Mouse (Mus musculus): ENCODE results near the gene Mpv17. TPM values are rescaled to one million over a fixed set of nuclear protein-coding genes. Genes with fewer than 3 reads are reported as not detected.
A peak's percentile ranks its signal among the peaks of the same experiment; 100 is the strongest.

Gene Mpv17
- polyA plus RNA-seq, 1 experiment from 2014 or later: 70.1 TPM

GRCm38 (mm10) chr5:31121111-31121510 lies 32.9 kb downstream of the Mpv17 start:
- Histone ChIP-seq H3K4me3 (no peak overlapping the region), H3K36me3 (replicated peaks) (no peaks in the 10 kb centered on the region), H3K27me3 (replicated peaks; ENCODE audit: low read depth, poor library complexity, severe bottlenecking) (peaks cover 10% of the 10 kb centered on the region), H3K9me3 (no peaks in the 10 kb centered on the region), H3K27ac (replicated peaks) (no peak overlapping the region), H3K4me1 (peaks cover 10% of the 10 kb centered on the region)
- no peak for DNase-seq (ENCODE audit: low spot score)
- 85% methylated on average over 8 of the region's 8 CpGs for WGBS

GRCm38 (mm10) chr5:31116912-31117311 lies 37.1 kb downstream of the Mpv17 start:
- no peaks in the 10 kb centered on the region for H3K36me3 ChIP-seq (replicated peaks)
- H3K27ac ChIP-seq (replicated peaks): no peak overlapping the region
- H3K9me3 ChIP-seq: no peaks in the 10 kb centered on the region
- 28% methylated on average over 10 of the region's 10 CpGs for WGBS
- no peak for DNase-seq (ENCODE audit: low spot score)
- no peak overlapping the region for H3K4me3 ChIP-seq
- H3K27me3 ChIP-seq (replicated peaks; ENCODE audit: low read depth, poor library complexity, severe bottlenecking): peaks cover 10% of the 10 kb centered on the region
- H3K4me1 ChIP-seq: peaks cover 6% of the 10 kb centered on the region; the same call in 1 of the 2 replicates

GRCm38 (mm10) chr5:31116354-31116753 lies 37.7 kb downstream of the Mpv17 start, which contains the start of gene Trim54:
Trim54 (plus strand) TSS chr5:31116712.
- H3K27ac ChIP-seq (replicated peaks): no peak within 1 kb of the TSS
- H3K27me3 ChIP-seq (replicated peaks; ENCODE audit: low read depth, poor library complexity, severe bottlenecking): peaks cover 10% of the 10 kb centered on the region
- no peaks in the 10 kb centered on the region for H3K9me3 ChIP-seq
- H3K36me3 ChIP-seq (replicated peaks): no peaks in the 10 kb centered on the region
- peaks cover 6% of the 10 kb centered on the region; the same call in 1 of the 2 replicates for H3K4me1 ChIP-seq
- 37% methylated on average over 3 of the region's 3 CpGs for WGBS
- no peak within 1 kb of the TSS for H3K4me3 ChIP-seq
- no peak for DNase-seq (ENCODE audit: low spot score)

GRCm38 (mm10) chr5:31110781-31111180 lies 43.3 kb downstream of the Mpv17 start:
- WGBS: 35% methylated on average over 7 of the region's 7 CpGs
- Histone ChIP-seq H3K27me3 (replicated peaks; ENCODE audit: low read depth, poor library complexity, severe bottlenecking) (no peaks in the 10 kb centered on the region), H3K27ac (replicated peaks) (no peak overlapping the region), H3K9me3 (no peaks in the 10 kb centered on the region), H3K36me3 (replicated peaks) (no peaks in the 10 kb centered on the region), H3K4me1 (no peaks in the 10 kb centered on the region), H3K4me3 (no peak overlapping the region)
- no peak for DNase-seq (ENCODE audit: low spot score)

GRCm38 (mm10) chr5:31108000-31108490 lies 46.0 kb downstream of the Mpv17 start, which contains the start of gene Slc30a3:
Slc30a3 (minus strand) TSS chr5:31108237.
- Histone ChIP-seq H3K36me3 (replicated peaks) (no peaks in the 10 kb centered on the region), H3K4me3 (no peak within 1 kb of the TSS), H3K27ac (replicated peaks) (no peak within 1 kb of the TSS), H3K27me3 (replicated peaks; ENCODE audit: low read depth, poor library complexity, severe bottlenecking) (no peaks in the 10 kb centered on the region), H3K9me3 (no peaks in the 10 kb centered on the region), H3K4me1 (no peaks in the 10 kb centered on the region)
- DNase-seq (ENCODE audit: low spot score): no peak
- WGBS: 95% methylated on average over 18 of the region's 18 CpGs

GRCm38 (mm10) chr5:31105814-31106335 lies 48.2 kb downstream of the Mpv17 start, which contains the start of gene Dnajc5g:
Dnajc5g (plus strand) TSS chr5:31106285.
- no peak within 1 kb of the TSS for H3K4me3 ChIP-seq
- H3K27ac ChIP-seq (replicated peaks): no peak within 1 kb of the TSS
- H3K36me3 ChIP-seq (replicated peaks): no peaks in the 10 kb centered on the region
- H3K4me1 ChIP-seq: no peaks in the 10 kb centered on the region
- no peaks in the 10 kb centered on the region for H3K9me3 ChIP-seq
- no peak for DNase-seq (ENCODE audit: low spot score)
- 84% methylated on average over 9 of the region's 9 CpGs for WGBS
- no peaks in the 10 kb centered on the region for H3K27me3 ChIP-seq (replicated peaks; ENCODE audit: low read depth, poor library complexity, severe bottlenecking)

- no peak overlapping the region for H3K27ac ChIP-seq (replicated peaks)
- no peak for DNase-seq (ENCODE audit: low spot score)
- no peaks in the 10 kb centered on the region for H3K9me3 ChIP-seq
- H3K27me3 ChIP-seq (replicated peaks; ENCODE audit: low read depth, poor library complexity, severe bottlenecking): peaks cover 92% of the 10 kb centered on the region
- peak overlapping the region; percentile 50; the same call in 1 of the 2 replicates for H3K4me3 ChIP-seq
- H3K36me3 ChIP-seq (replicated peaks): no peaks in the 10 kb centered on the region
- H3K4me1 ChIP-seq: peaks cover 33% of the 10 kb centered on the region
- 28% methylated on average over 11 of the region's 11 CpGs for WGBS
Observed at GRCm38 (mm10) chr5:31095711-31096480, 58.2 kb downstream of the Mpv17 start.

- H3K9me3 ChIP-seq: no peaks in the 10 kb centered on the region
- no peaks in the 10 kb centered on the region for H3K36me3 ChIP-seq (replicated peaks)
- peak; percentile 56 for DNase-seq (ENCODE audit: low spot score)
- peak overlapping the region; percentile 50 for H3K4me3 ChIP-seq
- H3K27me3 ChIP-seq (replicated peaks; ENCODE audit: low read depth, poor library complexity, severe bottlenecking): peaks cover 100% of the 10 kb centered on the region
- WGBS: under 1% methylated on average over 59 of the region's 59 CpGs
- no peak overlapping the region for H3K27ac ChIP-seq (replicated peaks)
- peaks cover 33% of the 10 kb centered on the region for H3K4me1 ChIP-seq
Observed at GRCm38 (mm10) chr5:31094799-31095691, 59.0 kb downstream of the Mpv17 start.

- peaks cover 100% of the 10 kb centered on the region for H3K27me3 ChIP-seq (replicated peaks; ENCODE audit: low read depth, poor library complexity, severe bottlenecking)
- WGBS: 2% methylated on average over 29 of the region's 29 CpGs
- no peaks in the 10 kb centered on the region for H3K9me3 ChIP-seq
- peaks cover 33% of the 10 kb centered on the region for H3K4me1 ChIP-seq
- peak; percentile 68 for DNase-seq (ENCODE audit: low spot score)
- H3K27ac ChIP-seq (replicated peaks): no peak overlapping the region
- H3K36me3 ChIP-seq (replicated peaks): no peaks in the 10 kb centered on the region
- peak overlapping the region; percentile 50 for H3K4me3 ChIP-seq
Observed at GRCm38 (mm10) chr5:31094100-31094798, 59.8 kb downstream of the Mpv17 start.

- Histone ChIP-seq H3K4me1 (peaks cover 33% of the 10 kb centered on the region), H3K36me3 (replicated peaks) (no peaks in the 10 kb centered on the region), H3K9me3 (no peaks in the 10 kb centered on the region), H3K27me3 (replicated peaks; ENCODE audit: low read depth, poor library complexity, severe bottlenecking) (peaks cover 100% of the 10 kb centered on the region), H3K4me3 (peak overlapping the region; percentile 50), H3K27ac (replicated peaks) (no peak overlapping the region; the same call in 1 of the 2 replicates)
- DNase-seq (ENCODE audit: low spot score): peak; percentile 60
- WGBS: under 1% methylated on average over 54 of the region's 54 CpGs
Observed at GRCm38 (mm10) chr5:31093151-31094041, 60.7 kb downstream of the Mpv17 start.
